Mouse (Mus musculus) bone marrow, adult 2 months (tissue): Measurements from ENCODE around the gene Fars2. TPM values are rescaled to one million over a fixed set of nuclear protein-coding genes. Genes with fewer than 3 reads are reported as not detected.

Experiments used
- H3K27ac ChIP-seq: fragments of 200-500 bp; 2 replicates; pipeline ENCODE4 v1.5.1; 2012; ENCODE audit warnings: low read depth, mild to moderate bottlenecking, control low read depth, inconsistent platforms, low read length; ENCODE audit not compliant: control insufficient read depth, poor library complexity, insufficient read depth
- H3K4me1 ChIP-seq: fragments of 200-500 bp; 2 replicates; pipeline ENCODE4 v1.6.1; 2011; ENCODE audit warnings: low read length; ENCODE audit not compliant: control insufficient read depth, insufficient read depth
- H3K4me3 ChIP-seq: fragments of 200-500 bp; replicated peaks from 2 replicates; pipeline ENCODE3; 2011; ENCODE audit warnings: mild to moderate bottlenecking, low read depth, low read length, control low read depth; ENCODE audit not compliant: control insufficient read depth
- CTCF ChIP-seq: fragments of 200-500 bp; IDR thresholded peaks from 2 replicates; pipeline ENCODE4 v1.5.1; 2011; ENCODE audit warnings: low read length, control low read depth; ENCODE audit not compliant: control insufficient read depth, insufficient read depth
- POLR2A ChIP-seq: fragments of 200-500 bp; IDR thresholded peaks from 2 replicates; pipeline ENCODE4 v1.6.1; 2011; ENCODE audit warnings: low read depth, mild to moderate bottlenecking, control low read depth, low read length, borderline replicate concordance; ENCODE audit not compliant: control insufficient read depth
- WGBS: fragments of 180-500 bp; shearing (Covaris S2); methylation state at CpG from one replicate; pipeline ENCODE4 v1.1.7; 2018; 5-methylcytosine and 5-hydroxymethylcytosine counted together
- polyA plus RNA-seq: library from polyadenylated mRNA; stranded (reverse); fragments of >200 nt; gene quantifications from 2 replicates; pipeline ENCODE4 v1.2.4, GENCODE M21; 2011; ENCODE audit warnings: low replicate concordance; ENCODE audit not compliant: missing spikeins, insufficient read depth, insufficient read length

Fars2 gene
- polyA plus RNA-seq, 1 experiment, result 29.7 TPM

DNA sequence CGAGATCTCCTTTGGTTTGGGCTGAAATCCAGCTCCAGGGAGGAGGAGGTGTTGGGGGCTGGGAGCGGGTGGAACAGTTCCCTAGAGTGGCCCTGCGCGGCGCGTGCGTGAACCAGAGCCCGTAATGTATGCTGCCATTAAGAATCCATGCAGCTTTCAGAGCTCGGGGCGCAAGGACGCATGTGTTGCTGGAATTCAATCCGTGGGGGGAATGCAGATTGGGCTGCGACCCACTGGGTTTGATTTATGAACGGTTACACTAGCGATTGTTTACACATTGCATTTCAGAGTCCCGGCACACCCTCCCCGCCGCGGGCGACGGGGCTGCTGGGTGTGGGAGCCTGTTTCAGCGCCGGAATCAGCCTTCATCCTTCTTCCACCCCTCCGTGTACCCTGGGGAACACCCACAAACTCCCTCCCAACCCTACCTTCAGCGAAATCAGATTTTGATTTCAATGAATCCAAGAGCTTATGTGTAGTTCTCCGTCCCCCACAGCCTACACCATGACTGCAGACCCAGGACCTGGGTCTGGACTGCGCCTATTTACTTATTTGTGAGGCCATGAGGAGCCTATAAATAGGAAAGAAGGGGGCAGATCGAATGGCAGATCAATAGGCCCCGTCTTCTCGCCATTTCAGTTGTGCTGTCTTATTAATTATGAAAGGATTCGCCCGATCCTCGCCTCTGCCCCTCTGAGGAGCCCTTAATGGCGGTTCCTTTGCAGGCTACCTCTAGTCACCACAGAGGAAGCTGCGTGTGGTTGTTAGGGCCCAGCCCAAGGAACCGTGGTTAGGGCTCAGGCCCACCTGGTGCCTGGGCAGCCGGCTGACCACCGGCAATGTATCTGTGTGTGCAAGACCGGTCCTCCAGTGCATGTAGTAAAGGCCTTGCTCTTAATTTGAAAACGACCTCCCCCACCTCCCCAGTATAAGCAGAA, 607.6 kb downstream of the Fars2 start:
- H3K4me1 ChIP-seq, result no peaks in the 10 kb centered on the region
- no peak overlapping the region for H3K4me3 ChIP-seq
- H3K27ac ChIP-seq, result no peak overlapping the region
- TF ChIP-seq POLR2A (no peak), CTCF (no peak)
- WGBS, result 4% methylated on average over 40 of the region's 40 CpGs

DNA sequence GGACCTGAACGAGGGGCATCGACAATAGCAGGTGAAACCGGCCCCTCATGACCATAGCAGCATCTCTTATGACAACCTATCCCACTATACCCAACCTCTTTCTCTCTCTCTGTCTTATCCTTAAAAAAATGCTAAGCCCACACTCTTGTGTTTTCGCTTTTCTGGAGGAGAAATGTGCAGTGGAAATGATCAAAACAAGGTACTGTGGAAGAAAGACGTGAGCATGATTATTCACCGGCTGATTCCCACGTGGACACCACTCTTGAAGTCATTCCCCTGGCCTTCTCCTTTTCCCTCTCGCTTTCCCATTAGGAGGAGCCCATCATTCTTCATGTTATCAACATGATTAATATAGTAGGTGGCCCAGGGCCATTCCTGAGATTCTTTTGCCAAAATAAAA, 608.7 kb downstream of the Fars2 start:
- Histone ChIP-seq H3K4me3 (no peak overlapping the region), H3K4me1 (no peaks in the 10 kb centered on the region), H3K27ac (no peak overlapping the region)
- WGBS, result 10% methylated on average over 8 of the region's 8 CpGs
- TF ChIP-seq POLR2A (no peak), CTCF (no peak)

DNA sequence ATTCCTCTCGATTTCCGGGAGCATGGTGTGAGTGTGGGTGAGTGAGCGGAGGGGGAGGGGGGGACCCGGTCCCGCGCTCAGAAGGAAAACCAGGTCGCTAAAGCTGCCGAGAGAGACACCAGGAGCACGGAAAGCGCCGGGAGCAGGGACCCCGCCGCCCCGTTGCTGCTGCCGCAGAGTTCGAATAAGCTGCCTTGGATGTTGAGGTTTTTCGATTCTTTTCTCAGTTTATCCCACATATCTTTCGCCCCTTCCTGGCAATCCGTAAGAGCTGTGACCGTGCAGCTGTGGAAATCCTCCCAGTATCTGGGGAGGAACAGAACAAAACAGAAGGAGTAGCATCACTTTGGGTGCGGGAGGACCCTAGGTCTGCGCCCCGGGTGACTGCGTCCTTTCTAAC, 609.3 kb downstream of the Fars2 start:
- TF ChIP-seq POLR2A, result no peak
- TF ChIP-seq CTCF, result no peak
- whole genome bisulfite sequencing, result 3% methylated on average over 24 of the region's 24 CpGs
- H3K27ac ChIP-seq, result no peak overlapping the region
- no peaks in the 10 kb centered on the region for H3K4me1 ChIP-seq
- H3K4me3 ChIP-seq, result no peak overlapping the region

DNA sequence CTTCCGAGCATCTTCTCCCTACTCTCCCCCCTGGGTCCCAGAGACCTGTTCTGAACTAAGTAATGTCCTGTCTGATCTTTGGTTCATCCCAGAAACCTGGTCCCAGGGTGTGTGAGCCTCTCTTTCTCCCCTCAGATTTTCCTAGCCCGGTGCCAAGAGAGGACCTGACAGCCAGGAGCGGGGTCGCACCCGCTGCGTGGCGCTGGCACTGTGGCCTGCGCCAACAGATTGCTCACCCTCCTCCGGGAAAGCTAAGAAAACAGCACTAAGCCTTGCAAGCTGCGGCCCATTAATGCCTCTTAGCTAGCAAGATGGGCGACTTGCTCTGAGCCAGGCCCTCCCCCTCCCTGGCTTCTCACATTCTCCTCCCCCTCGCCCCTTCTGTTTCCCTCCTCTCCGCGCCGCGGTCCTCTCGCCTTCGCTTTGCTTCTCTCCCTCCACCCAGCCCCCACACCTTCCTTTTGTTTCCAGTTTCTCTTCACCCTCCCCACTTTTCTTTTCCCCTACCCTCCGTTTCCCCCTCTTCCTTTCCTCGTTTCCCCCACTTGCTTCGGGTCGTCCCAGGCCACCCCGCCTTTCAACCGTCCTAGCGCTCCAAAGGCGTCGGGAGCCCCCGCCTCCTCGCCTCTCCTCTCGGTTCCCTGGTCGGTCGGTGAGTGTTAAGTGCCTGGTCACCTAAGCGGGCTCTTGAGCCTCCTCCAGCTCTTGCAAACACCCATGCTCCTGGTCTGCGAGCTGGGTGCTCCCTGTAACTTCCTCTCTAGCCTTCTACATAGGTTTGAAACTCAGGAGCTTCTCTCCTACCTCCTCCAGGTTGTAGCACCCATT, 610.0 kb downstream of the Fars2 start:
- WGBS, result 2% methylated on average over 34 of the region's 34 CpGs
- H3K4me1 ChIP-seq, result no peaks in the 10 kb centered on the region
- H3K4me3 ChIP-seq, result no peak overlapping the region

DNA sequence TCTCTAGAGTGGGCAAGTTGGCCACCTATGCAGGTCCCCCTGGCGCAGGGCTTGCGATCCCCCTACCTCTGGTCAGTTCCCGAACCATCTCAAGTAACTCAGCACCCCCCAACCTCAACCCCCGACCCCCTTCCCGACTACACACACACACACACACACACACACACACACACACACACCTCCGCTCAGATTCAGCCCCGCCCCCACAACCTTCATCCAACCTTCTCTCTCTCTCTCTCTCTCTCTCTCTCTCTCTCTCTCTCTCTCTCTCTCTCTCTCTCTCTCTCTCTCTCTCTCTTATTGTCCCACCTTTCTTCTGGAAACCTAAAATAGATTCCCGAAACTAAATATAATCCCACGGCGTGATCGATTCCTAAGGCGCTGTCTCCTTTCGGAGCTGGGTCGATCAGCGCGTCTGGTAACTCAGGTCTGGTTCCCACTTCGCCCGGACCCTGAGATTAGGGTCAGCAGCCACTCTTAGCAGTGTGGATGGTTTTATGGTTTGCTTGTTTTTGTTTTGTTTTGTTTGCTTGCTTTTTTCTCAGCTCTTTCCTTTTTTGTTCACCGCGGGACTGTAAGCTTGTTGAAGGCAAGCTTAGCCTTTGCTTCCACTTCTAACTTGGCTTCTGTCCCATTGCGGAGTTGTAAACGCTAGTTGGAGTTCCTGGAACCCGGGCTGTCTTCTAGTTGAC, 610.7 kb downstream of the Fars2 start:
- Histone ChIP-seq H3K27ac (no peak overlapping the region), H3K4me3 (no peak overlapping the region), H3K4me1 (no peaks in the 10 kb centered on the region)
- WGBS, result 8% methylated on average over 23 of the region's 23 CpGs
- no peak for TF ChIP-seq CTCF
- no peak for TF ChIP-seq POLR2A

More for the DNA sequence above, 610.0 kb downstream of the Fars2 start:
- TF ChIP-seq CTCF (no peak), POLR2A (no peak)
- H3K27ac ChIP-seq, result no peak overlapping the region

DNA sequence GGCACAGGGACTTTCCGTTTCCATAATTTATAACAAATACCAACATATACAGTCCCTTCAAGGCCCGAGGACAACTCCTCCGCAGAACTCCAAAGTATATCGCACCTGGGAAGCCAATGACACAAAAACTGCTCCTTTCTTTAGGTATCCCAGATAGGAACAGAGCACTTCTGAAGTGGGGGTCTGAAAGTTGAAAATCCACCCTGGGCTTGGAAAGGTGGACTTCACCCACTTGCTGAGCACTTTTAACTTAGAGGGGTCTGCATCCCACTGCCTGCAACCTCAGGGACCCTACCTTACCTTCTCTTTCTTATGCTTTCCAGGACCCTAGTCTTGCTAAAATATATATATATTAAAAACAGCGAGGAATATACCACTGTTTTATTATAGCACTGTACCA, 611.3 kb downstream of the Fars2 start:
- 40% methylated on average over 5 of the region's 5 CpGs for WGBS
- TF ChIP-seq CTCF, result no peak
- no peak for TF ChIP-seq POLR2A
- H3K4me1 ChIP-seq, result no peaks in the 10 kb centered on the region

DNA sequence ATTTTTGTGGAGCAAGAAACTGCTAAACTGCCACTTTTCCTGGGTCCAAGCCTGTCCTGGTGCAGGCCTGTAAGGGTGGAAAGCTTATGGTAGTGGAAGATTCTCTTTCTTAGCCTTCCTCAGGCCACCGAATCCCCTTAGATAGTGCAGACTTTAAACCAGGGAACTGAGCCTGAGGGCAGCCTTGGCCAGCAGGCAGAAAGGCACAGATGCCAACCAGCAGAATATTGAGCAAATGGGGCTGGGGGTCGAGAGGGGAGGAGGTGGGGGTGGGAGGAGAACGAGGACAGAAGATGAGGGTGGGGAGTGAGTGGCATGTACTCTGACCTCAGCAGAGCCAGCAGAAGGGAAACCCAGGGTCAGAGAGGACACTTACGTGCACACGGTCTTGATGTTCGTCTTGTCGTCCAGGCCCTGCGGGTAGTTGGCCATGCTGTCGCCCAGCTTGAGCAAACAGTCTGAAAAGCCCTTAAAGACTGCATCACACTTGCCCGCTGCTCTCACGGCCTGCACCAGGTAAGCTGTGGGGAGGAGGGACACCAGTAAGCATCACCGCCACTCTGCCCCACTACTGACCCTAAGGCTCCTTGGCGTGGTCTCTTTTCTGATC, 612.6 kb downstream of the Fars2 start:
- no peak for TF ChIP-seq CTCF
- TF ChIP-seq POLR2A, result no peak
- Histone ChIP-seq H3K27ac (no peak overlapping the region), H3K4me1 (no peaks in the 10 kb centered on the region), H3K4me3 (no peak overlapping the region)
- WGBS, result 46% methylated on average over 13 of the region's 13 CpGs

More for the DNA sequence above, 611.3 kb downstream of the Fars2 start:
- H3K27ac ChIP-seq, result no peak overlapping the region
- H3K4me3 ChIP-seq, result no peak overlapping the region

DNA sequence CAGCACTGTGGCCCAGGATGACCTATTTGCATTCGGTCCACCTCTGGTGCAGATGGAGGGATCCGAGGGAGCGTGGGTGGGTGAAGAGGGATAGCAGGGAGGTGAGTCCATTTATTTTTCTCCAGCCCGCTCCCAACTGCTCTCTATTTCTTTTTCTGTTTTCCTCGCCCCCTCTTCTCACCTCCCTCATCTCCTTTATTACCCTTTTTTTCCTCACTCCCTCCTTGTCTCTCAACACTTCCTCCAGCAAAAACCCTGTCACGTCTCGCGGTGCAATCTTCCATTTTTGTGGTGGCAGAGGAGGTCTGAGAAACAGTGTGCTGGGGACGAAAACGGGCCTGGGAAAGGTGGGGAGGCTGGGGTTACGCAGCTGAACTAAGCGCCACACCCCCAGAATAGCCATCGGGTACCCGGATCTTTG, 613.1 kb downstream of the Fars2 start:
- 35% methylated on average over 14 of the region's 14 CpGs for WGBS
- no peak overlapping the region for H3K4me3 ChIP-seq
- H3K4me1 ChIP-seq, result no peaks in the 10 kb centered on the region
- H3K27ac ChIP-seq, result no peak overlapping the region
- TF ChIP-seq CTCF (no peak), POLR2A (no peak)
